Mouse (Mus musculus): ENCODE data around the gene Irf2. TPM values are rescaled to one million over a fixed set of nuclear protein-coding genes. Genes with fewer than 3 reads are reported as not detected.

Irf2 gene
- polyA plus RNA-seq (2015; fragmentation: Nextera tagmentation; extraction: Ambion mirVana) = 19.7 and 21.0 TPM in 2 replicates

DNA sequence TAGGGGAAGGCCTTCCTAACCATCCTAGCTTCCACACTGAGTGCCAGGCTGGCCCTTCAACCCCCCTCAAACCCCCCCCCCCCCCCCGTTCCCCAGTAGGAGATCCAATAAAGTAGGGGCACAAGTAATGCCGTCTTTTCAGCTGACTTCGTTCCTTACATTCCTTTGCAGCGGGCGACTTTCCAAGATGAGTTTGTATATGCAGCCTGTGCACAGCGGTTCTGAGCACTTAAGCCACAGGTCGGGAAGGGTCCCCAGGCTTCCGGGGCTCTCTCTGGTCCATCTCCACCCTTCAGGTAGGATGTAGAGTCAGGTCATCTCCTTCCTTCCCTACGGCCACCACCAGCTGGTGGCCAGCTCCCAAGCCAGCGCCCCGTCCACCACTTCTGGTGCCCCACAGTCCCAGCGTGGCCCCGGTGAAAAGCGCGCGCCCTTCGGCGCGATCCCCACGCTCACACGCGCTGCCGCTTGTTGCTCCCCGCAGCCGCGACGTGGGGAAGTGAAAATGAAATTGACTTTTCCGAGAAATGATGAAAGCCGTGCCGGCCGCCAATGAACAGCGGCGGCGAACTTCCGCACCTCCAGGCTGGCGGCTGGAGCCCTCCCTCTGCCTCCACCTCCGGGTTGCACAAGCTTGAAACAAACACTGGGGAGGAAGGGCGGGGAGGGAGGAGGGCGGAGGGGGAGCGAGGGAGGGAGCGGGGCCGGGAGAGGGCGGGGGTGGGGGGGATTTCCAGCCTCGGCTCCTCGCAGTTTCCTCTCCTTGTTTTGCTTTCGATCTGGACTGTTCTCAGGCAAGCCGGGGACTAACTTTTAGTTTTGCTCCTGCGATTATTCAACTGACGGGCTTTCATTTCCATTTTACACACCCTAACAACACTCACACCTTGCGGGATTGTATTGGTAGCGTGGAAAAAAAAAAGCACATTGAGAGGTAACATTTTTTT, at the start of gene Irf2:
Gene Irf2, plus strand, starts transcription at position 730 of the 947 bp plus-strand sequence.
- under 1% methylated on average over 51 of the region's 51 CpGs for WGBS

GRCm38 (mm10) chr8:46690111-46690510, 49.4 kb upstream of the Irf2 start:
- Histone ChIP-seq H3K4me3 (replicated peaks) (no peak overlapping the region), H3K4me2 (replicated peaks) (no peak overlapping the region), H3K9me3 (replicated peaks) (no peaks in the 10 kb centered on the region), H3K9ac (no peak overlapping the region), H3K27me3 (no peaks in the 10 kb centered on the region), H3K4me1 (no peaks in the 10 kb centered on the region), H3K36me3 (no peaks in the 10 kb centered on the region), H3K27ac (replicated peaks) (no peak overlapping the region)
- WGBS = 81% methylated on average over 5 of the region's 5 CpGs
- no peak for ATAC-seq (ENCODE audit: insufficient number of reproducible peaks, low FRiP score, low TSS enrichment, low read depth)

More for the DNA sequence above, at the start of gene Irf2:
- peaks cover 20% of the 10 kb centered on the region for H3K4me1 ChIP-seq
- H3K4me3 ChIP-seq (replicated peaks) = peak within 1 kb of the TSS; percentile 90
- H3K27ac ChIP-seq (replicated peaks) = peak within 1 kb of the TSS; percentile 95
- no peaks in the 10 kb centered on the region for H3K36me3 ChIP-seq
- H3K9me3 ChIP-seq (replicated peaks) = no peaks in the 10 kb centered on the region; the same call in 1 of the 2 replicates
- peak; percentile 87 for ATAC-seq (ENCODE audit: insufficient number of reproducible peaks, low FRiP score, low TSS enrichment, low read depth)
- H3K4me2 ChIP-seq (replicated peaks) = peak within 1 kb of the TSS; percentile 60
- H3K27me3 ChIP-seq = no peaks in the 10 kb centered on the region
- peak within 1 kb of the TSS; percentile 97 for H3K9ac ChIP-seq

GRCm38 (mm10) chr8:46690581-46690980, 49.0 kb upstream of the Irf2 start:
- Histone ChIP-seq H3K4me1 (no peaks in the 10 kb centered on the region), H3K27me3 (no peaks in the 10 kb centered on the region), H3K36me3 (no peaks in the 10 kb centered on the region), H3K9ac (no peak overlapping the region), H3K27ac (replicated peaks) (no peak overlapping the region), H3K9me3 (replicated peaks) (no peaks in the 10 kb centered on the region), H3K4me2 (replicated peaks) (no peak overlapping the region), H3K4me3 (replicated peaks) (no peak overlapping the region)
- no peak for ATAC-seq (ENCODE audit: insufficient number of reproducible peaks, low FRiP score, low TSS enrichment, low read depth)
- 73% methylated on average over 5 of the region's 5 CpGs for WGBS

DNA sequence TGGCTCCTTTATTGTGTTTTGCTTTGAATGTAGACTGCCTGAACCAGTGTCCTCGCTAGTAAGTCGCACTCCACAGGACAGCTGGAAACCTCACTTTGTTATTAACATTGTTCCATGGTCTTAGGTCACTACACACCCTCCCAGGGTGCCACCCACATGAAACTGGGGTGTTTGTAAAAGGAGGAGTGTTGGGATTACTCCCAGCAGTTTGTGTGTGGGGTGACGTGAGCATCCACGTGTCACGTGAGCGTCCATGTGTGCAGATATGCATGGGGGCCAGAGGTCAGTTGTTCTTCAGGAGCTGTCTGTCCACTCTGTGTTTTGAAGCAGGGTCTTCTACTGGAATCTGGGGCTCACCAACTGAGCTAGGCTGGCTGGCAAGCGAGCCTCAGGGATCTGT, 48.2 kb upstream of the Irf2 start:
- peaks cover 2% of the 10 kb centered on the region; the same call in 1 of the 2 replicates for H3K4me1 ChIP-seq
- H3K4me2 ChIP-seq (replicated peaks) = no peak overlapping the region
- H3K27ac ChIP-seq (replicated peaks) = no peak overlapping the region
- no peaks in the 10 kb centered on the region for H3K36me3 ChIP-seq
- 77% methylated on average over 7 of the region's 7 CpGs for WGBS
- no peak overlapping the region for H3K4me3 ChIP-seq (replicated peaks)
- no peak overlapping the region for H3K9ac ChIP-seq
- ATAC-seq (ENCODE audit: insufficient number of reproducible peaks, low FRiP score, low TSS enrichment, low read depth) = no peak
- no peaks in the 10 kb centered on the region for H3K9me3 ChIP-seq (replicated peaks)
- H3K27me3 ChIP-seq = no peaks in the 10 kb centered on the region

DNA sequence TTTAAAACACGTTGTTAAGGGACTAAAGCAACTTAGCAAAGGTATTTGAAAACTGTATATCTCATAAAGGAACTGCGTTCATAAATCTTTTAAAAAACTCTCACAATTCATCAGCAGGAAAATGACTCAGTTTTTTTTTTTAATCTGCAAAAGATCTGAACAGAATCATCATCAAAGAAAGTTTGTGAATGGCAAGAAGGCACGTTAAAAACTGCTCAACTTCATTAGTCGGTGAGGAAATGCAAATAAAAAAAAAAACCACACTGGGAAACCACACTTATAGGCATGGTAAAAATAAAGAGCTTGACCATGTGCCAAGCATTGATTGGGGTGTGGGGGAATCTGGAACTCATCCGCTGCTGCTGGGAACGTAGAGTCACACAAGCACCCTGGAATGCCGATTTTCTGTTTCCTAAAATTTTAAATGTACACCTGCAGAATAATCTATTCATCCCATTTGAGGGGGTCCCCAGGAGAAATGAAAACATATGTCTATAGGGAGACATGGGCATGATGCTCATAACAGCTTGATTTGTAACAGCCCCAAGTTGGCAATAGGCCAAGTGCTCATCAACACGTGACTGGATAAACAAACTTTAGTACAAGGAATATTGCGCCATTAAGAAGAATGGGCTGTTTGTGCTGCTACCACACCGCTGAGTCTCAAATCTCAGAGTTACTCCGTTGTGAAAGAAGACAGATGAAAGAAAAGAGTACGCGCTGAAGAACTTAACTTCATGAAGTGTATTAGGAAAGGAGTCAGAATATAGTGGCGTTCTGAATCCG, 43.1 kb upstream of the Irf2 start:
- 0 out of 2 replicates have a peak overlapping the region, but pooled peaks have one; percentile 22 for H3K27ac ChIP-seq (replicated peaks)
- no peaks in the 10 kb centered on the region for H3K27me3 ChIP-seq
- H3K9me3 ChIP-seq (replicated peaks) = no peaks in the 10 kb centered on the region
- no peak; the same call in 1 of the 2 replicates for ATAC-seq (ENCODE audit: insufficient number of reproducible peaks, low FRiP score, low TSS enrichment, low read depth)
- H3K4me3 ChIP-seq (replicated peaks) = no peak overlapping the region
- WGBS = 31% methylated on average over 15 of the region's 15 CpGs
- peaks cover 18% of the 10 kb centered on the region for H3K4me1 ChIP-seq
- no peaks in the 10 kb centered on the region for H3K36me3 ChIP-seq
- peak overlapping the region; percentile 15; the same call in 1 of the 2 replicates for H3K4me2 ChIP-seq (replicated peaks)
- H3K9ac ChIP-seq = no peak overlapping the region

DNA sequence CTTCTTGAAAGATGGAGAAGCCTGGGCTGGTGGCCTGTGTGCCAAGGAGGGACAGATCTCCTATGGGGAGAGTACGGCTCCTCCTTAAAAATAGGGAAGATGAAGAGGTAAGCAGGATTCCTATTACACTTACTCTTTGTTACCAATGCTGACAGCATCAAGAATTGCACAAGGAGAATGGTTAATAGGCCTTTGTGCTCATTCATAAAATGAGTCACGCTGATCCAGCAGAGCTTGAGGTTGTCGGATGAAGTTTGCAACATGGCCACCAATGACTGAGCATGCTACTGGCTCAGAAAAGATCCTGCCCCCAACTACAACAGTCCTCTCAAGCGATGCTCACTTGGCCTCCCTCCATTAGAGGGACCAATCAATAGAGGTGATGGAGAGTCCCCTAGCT, 42.0 kb upstream of the Irf2 start:
- peak overlapping the region; percentile 79 for H3K27ac ChIP-seq (replicated peaks)
- ATAC-seq (ENCODE audit: insufficient number of reproducible peaks, low FRiP score, low TSS enrichment, low read depth) = no peak
- 72% methylated on average over 4 of the region's 4 CpGs for WGBS
- no peak overlapping the region for H3K4me3 ChIP-seq (replicated peaks)
- H3K36me3 ChIP-seq = no peaks in the 10 kb centered on the region
- no peaks in the 10 kb centered on the region for H3K27me3 ChIP-seq
- H3K9ac ChIP-seq = no peak overlapping the region
- no peak overlapping the region for H3K4me2 ChIP-seq (replicated peaks)
- H3K4me1 ChIP-seq = peaks cover 18% of the 10 kb centered on the region
- H3K9me3 ChIP-seq (replicated peaks) = no peaks in the 10 kb centered on the region

DNA sequence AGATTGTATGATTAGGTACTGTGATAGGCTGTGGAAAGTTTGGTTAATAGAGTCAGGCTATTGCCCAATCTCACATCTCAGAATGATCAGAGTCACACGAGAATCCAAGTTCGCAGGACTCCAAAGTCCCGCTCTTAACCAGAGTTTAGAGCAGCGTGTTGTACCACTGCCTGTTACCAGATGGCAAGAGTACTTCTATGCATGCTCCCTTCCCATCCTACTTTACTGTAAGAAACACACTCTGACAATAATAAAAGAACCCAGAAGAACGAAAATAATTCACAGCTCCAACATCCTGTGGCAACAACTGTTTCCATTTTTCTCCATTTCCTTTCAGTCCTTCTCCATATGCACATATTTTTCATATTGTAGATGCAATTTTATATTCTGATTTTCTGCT, 41.4 kb upstream of the Irf2 start:
- peaks cover 18% of the 10 kb centered on the region for H3K4me1 ChIP-seq
- no peak overlapping the region for H3K4me2 ChIP-seq (replicated peaks)
- H3K9me3 ChIP-seq (replicated peaks) = no peaks in the 10 kb centered on the region
- 48% methylated on average over 5 of the region's 5 CpGs for whole genome bisulfite sequencing
- no peaks in the 10 kb centered on the region for H3K36me3 ChIP-seq
- peak; percentile 73; the same call in 1 of the 2 replicates for ATAC-seq (ENCODE audit: insufficient number of reproducible peaks, low FRiP score, low TSS enrichment, low read depth)
- no peaks in the 10 kb centered on the region for H3K27me3 ChIP-seq
- H3K4me3 ChIP-seq (replicated peaks) = no peak overlapping the region
- H3K27ac ChIP-seq (replicated peaks) = peak overlapping the region; percentile 79
- H3K9ac ChIP-seq = no peak overlapping the region

GRCm38 (mm10) chr8:46705145-46705544, 34.4 kb upstream of the Irf2 start:
- Histone ChIP-seq H3K4me2 (replicated peaks) (no peak overlapping the region), H3K4me1 (no peaks in the 10 kb centered on the region), H3K9me3 (replicated peaks) (no peaks in the 10 kb centered on the region), H3K27me3 (no peaks in the 10 kb centered on the region), H3K27ac (replicated peaks) (no peak overlapping the region), H3K36me3 (no peaks in the 10 kb centered on the region), H3K4me3 (replicated peaks) (no peak overlapping the region), H3K9ac (no peak overlapping the region)
- ATAC-seq (ENCODE audit: insufficient number of reproducible peaks, low FRiP score, low TSS enrichment, low read depth) = no peak
- 87% methylated on average over 2 of the region's 2 CpGs for WGBS

GRCm38 (mm10) chr8:46706730-46707129, 32.8 kb upstream of the Irf2 start:
- H3K27me3 ChIP-seq = no peaks in the 10 kb centered on the region
- H3K9me3 ChIP-seq (replicated peaks) = no peaks in the 10 kb centered on the region
- no peaks in the 10 kb centered on the region for H3K36me3 ChIP-seq
- no peak overlapping the region for H3K4me2 ChIP-seq (replicated peaks)
- 70% methylated on average over 5 of the region's 5 CpGs for WGBS
- no peak overlapping the region for H3K4me3 ChIP-seq (replicated peaks)
- no peak overlapping the region for H3K27ac ChIP-seq (replicated peaks)
- no peak for ATAC-seq (ENCODE audit: insufficient number of reproducible peaks, low FRiP score, low TSS enrichment, low read depth)
- H3K4me1 ChIP-seq = no peaks in the 10 kb centered on the region
- H3K9ac ChIP-seq = no peak overlapping the region

DNA sequence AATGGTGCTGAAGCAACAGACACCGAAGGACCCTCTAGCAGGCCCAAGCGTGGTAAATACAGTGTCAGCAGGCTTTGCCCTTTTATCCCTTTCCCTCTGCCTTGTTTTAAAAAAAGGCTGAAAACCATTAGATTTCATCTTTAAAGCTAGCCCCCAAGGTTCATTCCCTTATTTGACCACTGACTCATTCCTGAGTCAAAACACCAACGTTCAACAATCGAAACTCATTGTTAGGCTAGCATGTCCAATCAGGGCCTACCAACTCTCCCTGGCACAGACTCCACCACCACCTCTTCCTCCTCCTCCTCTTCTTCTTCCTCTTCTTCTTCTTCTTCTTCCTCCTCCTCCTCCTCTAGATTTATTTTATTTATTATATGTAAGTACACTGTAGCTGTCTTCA, 30.2 kb upstream of the Irf2 start:
- Histone ChIP-seq H3K27ac (replicated peaks) (no peak overlapping the region), H3K4me1 (0 out of 2 replicates have a peak, but pooled peaks cover 2% of the 10 kb centered on the region), H3K9me3 (replicated peaks) (no peaks in the 10 kb centered on the region), H3K4me3 (replicated peaks) (no peak overlapping the region), H3K4me2 (replicated peaks) (no peak overlapping the region), H3K36me3 (no peaks in the 10 kb centered on the region), H3K9ac (no peak overlapping the region), H3K27me3 (no peaks in the 10 kb centered on the region)
- WGBS = 88% methylated on average over 4 of the region's 4 CpGs
- no peak for ATAC-seq (ENCODE audit: insufficient number of reproducible peaks, low FRiP score, low TSS enrichment, low read depth)

DNA sequence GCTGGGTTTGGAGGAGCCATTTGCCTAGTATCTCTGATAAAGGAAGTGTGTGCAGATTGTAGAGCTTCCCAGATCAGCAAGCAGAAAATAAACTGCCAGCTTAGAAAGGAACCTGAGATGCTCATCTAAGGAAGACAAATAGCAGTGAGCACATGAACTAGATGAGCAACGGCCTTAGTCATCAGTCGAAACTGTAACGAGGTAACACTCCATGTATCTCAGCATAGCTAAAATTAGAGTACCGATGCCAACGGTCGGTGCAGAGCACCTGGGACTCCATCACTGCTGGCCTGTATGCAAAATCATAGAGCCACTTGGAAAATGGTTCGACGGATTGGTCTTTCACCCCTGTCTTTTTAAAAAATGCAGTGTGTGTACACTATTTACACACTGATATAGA, 29.2 kb upstream of the Irf2 start:
- 88% methylated on average over 8 of the region's 8 CpGs for WGBS

More for the DNA sequence above, 29.2 kb upstream of the Irf2 start:
- H3K4me3 ChIP-seq (replicated peaks) = no peak overlapping the region
- no peak for ATAC-seq (ENCODE audit: insufficient number of reproducible peaks, low FRiP score, low TSS enrichment, low read depth)
- H3K9me3 ChIP-seq (replicated peaks) = no peaks in the 10 kb centered on the region
- no peak overlapping the region for H3K27ac ChIP-seq (replicated peaks)
- H3K4me1 ChIP-seq = 0 out of 2 replicates have a peak, but pooled peaks cover 2% of the 10 kb centered on the region
- no peaks in the 10 kb centered on the region for H3K36me3 ChIP-seq
- no peak overlapping the region for H3K4me2 ChIP-seq (replicated peaks)
- H3K9ac ChIP-seq = no peak overlapping the region
- no peaks in the 10 kb centered on the region for H3K27me3 ChIP-seq

Measured in embryonic facial prominence, embryonic 15.5 days (tissue).